Mouse (Mus musculus): ENCODE results near the gene Gm5089. TPM values are rescaled to one million over a fixed set of nuclear protein-coding genes. Genes with fewer than 3 reads are reported as not detected.

Gm5089 gene
- polyA plus RNA-seq, 1 experiment from 2014 or later: not detected

- no peak for ATAC-seq (replicated peaks; ENCODE audit: extremely low read depth, insufficient read depth, low FRiP score)
- 23% methylated on average over 17 of the region's 17 CpGs for WGBS
- H3K27ac ChIP-seq (ENCODE audit: low read length): no peak overlapping the region
- H3K9ac ChIP-seq (ENCODE audit: low read length): no peak overlapping the region
- peaks cover 87% of the 10 kb centered on the region for H3K27me3 ChIP-seq (ENCODE audit: control insufficient read depth, insufficient read depth, low read length)
- H3K4me2 ChIP-seq (ENCODE audit: low read depth, low read length): no peak overlapping the region
- no peaks in the 10 kb centered on the region for H3K9me3 ChIP-seq (replicated peaks; ENCODE audit: control insufficient read depth, low read length)
- H3K4me3 ChIP-seq (ENCODE audit: low read length): no peak overlapping the region
- H3K4me1 ChIP-seq (ENCODE audit: control insufficient read depth, insufficient read depth, low read length): peaks cover 11% of the 10 kb centered on the region
- no peaks in the 10 kb centered on the region for H3K36me3 ChIP-seq (ENCODE audit: control insufficient read depth, insufficient read depth)
These were observed 28.7 kb upstream of the Gm5089 start for GRCm38 (mm10) chr14:122479461-122480109.

- Histone ChIP-seq H3K4me3 (ENCODE audit: low read length) (no peak overlapping the region), H3K4me1 (ENCODE audit: control insufficient read depth, insufficient read depth, low read length) (peaks cover 11% of the 10 kb centered on the region), H3K9me3 (replicated peaks; ENCODE audit: control insufficient read depth, low read length) (no peaks in the 10 kb centered on the region), H3K36me3 (ENCODE audit: control insufficient read depth, insufficient read depth) (no peaks in the 10 kb centered on the region), H3K4me2 (ENCODE audit: low read depth, low read length) (no peak overlapping the region), H3K27me3 (ENCODE audit: control insufficient read depth, insufficient read depth, low read length) (peaks cover 87% of the 10 kb centered on the region), H3K9ac (ENCODE audit: low read length) (no peak overlapping the region), H3K27ac (ENCODE audit: low read length) (no peak overlapping the region)
- 2% methylated on average over 22 of the region's 22 CpGs for WGBS
- no peak for ATAC-seq (replicated peaks; ENCODE audit: extremely low read depth, insufficient read depth, low FRiP score)
These were observed 27.7 kb upstream of the Gm5089 start for GRCm38 (mm10) chr14:122478574-122479011.

- Histone ChIP-seq H3K4me3 (ENCODE audit: low read length) (no peak overlapping the region), H3K27me3 (ENCODE audit: control insufficient read depth, insufficient read depth, low read length) (peaks cover 87% of the 10 kb centered on the region), H3K27ac (ENCODE audit: low read length) (no peak overlapping the region), H3K36me3 (ENCODE audit: control insufficient read depth, insufficient read depth) (no peaks in the 10 kb centered on the region), H3K4me2 (ENCODE audit: low read depth, low read length) (no peak overlapping the region), H3K4me1 (ENCODE audit: control insufficient read depth, insufficient read depth, low read length) (peaks cover 11% of the 10 kb centered on the region), H3K9ac (ENCODE audit: low read length) (no peak overlapping the region), H3K9me3 (replicated peaks; ENCODE audit: control insufficient read depth, low read length) (no peaks in the 10 kb centered on the region)
- no peak for ATAC-seq (replicated peaks; ENCODE audit: extremely low read depth, insufficient read depth, low FRiP score)
- 4% methylated on average over 9 of the region's 9 CpGs for WGBS
These were observed 27.2 kb upstream of the Gm5089 start for GRCm38 (mm10) chr14:122477971-122478573.

GRCm38 (mm10) chr14:122477261-122477671 lies 26.4 kb upstream of the Gm5089 start:
- H3K27me3 ChIP-seq (ENCODE audit: control insufficient read depth, insufficient read depth, low read length): peaks cover 87% of the 10 kb centered on the region
- H3K27ac ChIP-seq (ENCODE audit: low read length): no peak overlapping the region
- no peak overlapping the region for H3K4me3 ChIP-seq (ENCODE audit: low read length)
- peaks cover 11% of the 10 kb centered on the region for H3K4me1 ChIP-seq (ENCODE audit: control insufficient read depth, insufficient read depth, low read length)
- WGBS: 2% methylated on average over 20 of the region's 20 CpGs
- no peaks in the 10 kb centered on the region for H3K36me3 ChIP-seq (ENCODE audit: control insufficient read depth, insufficient read depth)
- H3K9me3 ChIP-seq (replicated peaks; ENCODE audit: control insufficient read depth, low read length): no peaks in the 10 kb centered on the region
- no peak overlapping the region for H3K9ac ChIP-seq (ENCODE audit: low read length)
- no peak overlapping the region for H3K4me2 ChIP-seq (ENCODE audit: low read depth, low read length)
- ATAC-seq (replicated peaks; ENCODE audit: extremely low read depth, insufficient read depth, low FRiP score): no peak

GRCm38 (mm10) chr14:122476822-122477215 lies 25.9 kb upstream of the Gm5089 start:
- Histone ChIP-seq H3K27me3 (ENCODE audit: control insufficient read depth, insufficient read depth, low read length) (peaks cover 85% of the 10 kb centered on the region), H3K27ac (ENCODE audit: low read length) (no peak overlapping the region), H3K4me3 (ENCODE audit: low read length) (no peak overlapping the region), H3K36me3 (ENCODE audit: control insufficient read depth, insufficient read depth) (no peaks in the 10 kb centered on the region), H3K4me1 (ENCODE audit: control insufficient read depth, insufficient read depth, low read length) (peaks cover 11% of the 10 kb centered on the region), H3K9me3 (replicated peaks; ENCODE audit: control insufficient read depth, low read length) (no peaks in the 10 kb centered on the region), H3K9ac (ENCODE audit: low read length) (no peak overlapping the region), H3K4me2 (ENCODE audit: low read depth, low read length) (no peak overlapping the region)
- WGBS: 1% methylated on average over 18 of the region's 18 CpGs
- no peak for ATAC-seq (replicated peaks; ENCODE audit: extremely low read depth, insufficient read depth, low FRiP score)

GRCm38 (mm10) chr14:122476041-122476821 lies 25.3 kb upstream of the Gm5089 start:
- Histone ChIP-seq H3K9ac (ENCODE audit: low read length) (no peak overlapping the region), H3K27ac (ENCODE audit: low read length) (no peak overlapping the region), H3K27me3 (ENCODE audit: control insufficient read depth, insufficient read depth, low read length) (peaks cover 85% of the 10 kb centered on the region), H3K36me3 (ENCODE audit: control insufficient read depth, insufficient read depth) (no peaks in the 10 kb centered on the region), H3K4me2 (ENCODE audit: low read depth, low read length) (peak overlapping the region; percentile 82), H3K4me3 (ENCODE audit: low read length) (peak overlapping the region; percentile 58), H3K4me1 (ENCODE audit: control insufficient read depth, insufficient read depth, low read length) (peaks cover 11% of the 10 kb centered on the region), H3K9me3 (replicated peaks; ENCODE audit: control insufficient read depth, low read length) (no peaks in the 10 kb centered on the region)
- ATAC-seq (replicated peaks; ENCODE audit: extremely low read depth, insufficient read depth, low FRiP score): no peak; the same call in 1 of the 2 replicates
- WGBS: 1% methylated on average over 62 of the region's 62 CpGs

- Histone ChIP-seq H3K4me3 (ENCODE audit: low read length) (peak overlapping the region; percentile 58), H3K27me3 (ENCODE audit: control insufficient read depth, insufficient read depth, low read length) (peaks cover 83% of the 10 kb centered on the region), H3K4me2 (ENCODE audit: low read depth, low read length) (peak overlapping the region; percentile 82), H3K9ac (ENCODE audit: low read length) (no peak overlapping the region), H3K4me1 (ENCODE audit: control insufficient read depth, insufficient read depth, low read length) (peaks cover 11% of the 10 kb centered on the region), H3K9me3 (replicated peaks; ENCODE audit: control insufficient read depth, low read length) (no peaks in the 10 kb centered on the region), H3K27ac (ENCODE audit: low read length) (no peak overlapping the region), H3K36me3 (ENCODE audit: control insufficient read depth, insufficient read depth) (no peaks in the 10 kb centered on the region)
- WGBS: under 1% methylated on average over 61 of the region's 65 CpGs
- ATAC-seq (replicated peaks; ENCODE audit: extremely low read depth, insufficient read depth, low FRiP score): peak; percentile 8; the same call in 1 of the 2 replicates
These were observed 24.7 kb upstream of the Gm5089 start for GRCm38 (mm10) chr14:122475557-122476040.

- Histone ChIP-seq H3K4me2 (ENCODE audit: low read depth, low read length) (peak within 1 kb of the TSS; percentile 82), H3K36me3 (ENCODE audit: control insufficient read depth, insufficient read depth) (no peaks in the 10 kb centered on the region), H3K27me3 (ENCODE audit: control insufficient read depth, insufficient read depth, low read length) (peaks cover 83% of the 10 kb centered on the region), H3K9me3 (replicated peaks; ENCODE audit: control insufficient read depth, low read length) (no peaks in the 10 kb centered on the region), H3K4me1 (ENCODE audit: control insufficient read depth, insufficient read depth, low read length) (peaks cover 11% of the 10 kb centered on the region), H3K9ac (ENCODE audit: low read length) (no peak within 1 kb of the TSS), H3K4me3 (ENCODE audit: low read length) (peak within 1 kb of the TSS; percentile 58), H3K27ac (ENCODE audit: low read length) (no peak within 1 kb of the TSS)
- WGBS: under 1% methylated on average over 55 of the region's 73 CpGs
- ATAC-seq (replicated peaks; ENCODE audit: extremely low read depth, insufficient read depth, low FRiP score): peak; percentile 63; the same call in 1 of the 2 replicates
These were observed 24.1 kb upstream of the Gm5089 start, which contains the start of gene Zic2 for GRCm38 (mm10) chr14:122474891-122475556. Gene Zic2 (plus strand): TSS chr14:122475435.

Data from heart, embryonic 16.5 days (tissue).